Mouse (Mus musculus) megakaryocyte, embryonic 14.5 days (primary cell): ENCODE measurements around the gene Tpst2. TPM values are rescaled to one million over a fixed set of nuclear protein-coding genes. Genes with fewer than 3 reads are reported as not detected.

Experiments
- H3K27me3 ChIP-seq: replicated peaks from 2 replicates; pipeline ENCODE3; 2012; ENCODE audit warnings: inconsistent platforms
- H3K36me3 ChIP-seq: replicated peaks from 2 replicates; pipeline ENCODE3; 2012; ENCODE audit warnings: low read length, inconsistent platforms, mixed read lengths
- H3K4me1 ChIP-seq: 2 replicates; pipeline ENCODE4 v1.6.1; 2012; ENCODE audit warnings: inconsistent platforms
- H3K4me3 ChIP-seq: replicated peaks from 2 replicates; pipeline ENCODE3; 2012; ENCODE audit warnings: moderate library complexity, mild to moderate bottlenecking, inconsistent platforms
- H3K9me3 ChIP-seq: 2 replicates; pipeline ENCODE4 v1.6.1; 2012; ENCODE audit warnings: inconsistent platforms
- FLI1 ChIP-seq: IDR thresholded peaks from 2 replicates; pipeline ENCODE4 v1.6.1; 2012; ENCODE audit warnings: low read length, inconsistent platforms, mixed read lengths
- GATA1 ChIP-seq: IDR thresholded peaks from 3 replicates; pipeline ENCODE4 v1.6.1; 2012; ENCODE audit warnings: mixed read lengths, low read length, inconsistent platforms, borderline replicate concordance
- polyA plus RNA-seq: library from polyadenylated mRNA; stranded (reverse); fragments of >175 nt; gene quantifications from 2 replicates; pipeline ENCODE4 v1.2.3, GENCODE M21; 2012; ENCODE audit warnings: low replicate concordance; ENCODE audit not compliant: insufficient read depth

Gene Tpst2
- polyA plus RNA-seq, 1 experiment = 479 TPM

- TF ChIP-seq GATA1 (no peak), FLI1 (no peak)
- no peaks in the 10 kb centered on the region for H3K27me3 ChIP-seq
- peaks cover 84% of the 10 kb centered on the region for H3K4me1 ChIP-seq
- peaks cover 69% of the 10 kb centered on the region for H3K36me3 ChIP-seq
- no peaks in the 10 kb centered on the region for H3K9me3 ChIP-seq
- peak overlapping the region; percentile 97 for H3K4me3 ChIP-seq
These were observed 4.6 kb downstream of the Tpst2 start for GRCm38 (mm10) chr5:112280863-112281660.

DNA sequence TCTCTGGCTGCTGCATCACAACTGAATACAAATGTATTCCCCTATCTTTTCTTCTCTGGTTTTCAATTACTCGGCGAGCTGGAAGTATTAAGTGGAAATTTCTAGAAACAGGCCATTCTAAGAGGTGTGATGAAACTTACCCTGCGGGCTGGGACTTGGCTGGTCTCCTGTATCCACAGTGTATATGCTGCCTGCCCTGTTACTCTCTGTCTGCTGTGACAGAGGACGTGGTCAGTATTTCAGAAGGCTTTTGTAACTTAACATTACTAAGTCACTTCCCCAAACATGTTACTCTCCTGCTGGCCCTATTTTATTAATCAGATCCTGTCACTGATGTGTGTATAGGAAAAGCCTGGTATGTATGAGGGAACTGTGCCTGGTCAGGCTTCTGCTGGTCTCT lies 5.2 kb downstream of the Tpst2 start:
- no peak for TF ChIP-seq GATA1
- no peak for TF ChIP-seq FLI1
- Histone ChIP-seq H3K4me1 (peaks cover 89% of the 10 kb centered on the region), H3K36me3 (peaks cover 74% of the 10 kb centered on the region), H3K27me3 (no peaks in the 10 kb centered on the region), H3K4me3 (peak overlapping the region; percentile 97), H3K9me3 (no peaks in the 10 kb centered on the region)

GRCm38 (mm10) chr5:112282123-112282779 lies 5.8 kb downstream of the Tpst2 start:
- no peak for TF ChIP-seq GATA1
- TF ChIP-seq FLI1 = no peak
- peaks cover 79% of the 10 kb centered on the region for H3K36me3 ChIP-seq
- H3K4me3 ChIP-seq = peak overlapping the region; percentile 97
- H3K4me1 ChIP-seq = peaks cover 95% of the 10 kb centered on the region
- H3K27me3 ChIP-seq = no peaks in the 10 kb centered on the region
- H3K9me3 ChIP-seq = no peaks in the 10 kb centered on the region

- Histone ChIP-seq H3K27me3 (no peaks in the 10 kb centered on the region), H3K4me3 (peak overlapping the region; percentile 97), H3K4me1 (peaks cover 100% of the 10 kb centered on the region), H3K36me3 (peaks cover 81% of the 10 kb centered on the region), H3K9me3 (no peaks in the 10 kb centered on the region)
- TF ChIP-seq FLI1 (no peak), GATA1 (no peak)
These were observed 6.4 kb downstream of the Tpst2 start for GRCm38 (mm10) chr5:112282780-112283482.

DNA sequence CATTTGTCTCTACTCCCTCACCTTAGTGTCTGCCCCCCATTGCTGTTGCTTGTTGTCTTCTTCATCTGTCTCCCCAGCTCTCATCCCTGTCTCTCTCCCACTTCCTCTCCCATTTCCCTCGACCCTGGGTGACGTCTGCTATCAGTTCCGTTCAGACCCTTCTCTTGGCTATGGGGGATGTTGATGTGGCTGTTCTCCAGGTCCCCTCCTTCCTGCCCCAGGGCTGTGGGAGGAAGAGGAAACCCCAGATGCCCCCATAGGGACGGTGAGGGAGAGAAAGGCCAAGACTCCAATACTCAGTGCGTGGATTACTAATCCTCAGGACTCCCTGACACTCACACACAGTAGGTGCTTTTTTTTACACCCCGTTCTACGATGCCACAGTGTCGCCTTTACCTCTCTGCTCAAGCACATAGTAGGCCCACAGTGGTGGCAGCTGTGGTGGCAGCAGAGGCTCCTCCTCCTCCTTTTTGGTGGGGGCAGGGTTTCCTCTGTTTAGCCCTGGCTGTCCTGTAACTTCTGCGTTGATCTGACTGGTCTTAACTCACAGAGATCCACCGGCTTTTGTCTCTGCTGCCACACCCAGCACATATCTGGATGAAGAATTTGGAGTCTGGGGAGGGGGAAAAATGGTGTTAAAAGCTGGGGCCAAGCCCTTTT lies 7.2 kb downstream of the Tpst2 start:
- Histone ChIP-seq H3K27me3 (no peaks in the 10 kb centered on the region), H3K4me1 (peaks cover 100% of the 10 kb centered on the region), H3K9me3 (no peaks in the 10 kb centered on the region), H3K4me3 (peak overlapping the region; percentile 97), H3K36me3 (peaks cover 81% of the 10 kb centered on the region)
- TF ChIP-seq FLI1 = peak; percentile 98
- peak; percentile 92 for TF ChIP-seq GATA1

GRCm38 (mm10) chr5:112284203-112284582 lies 7.7 kb downstream of the Tpst2 start:
- H3K4me3 ChIP-seq = peak overlapping the region; percentile 97
- H3K27me3 ChIP-seq = no peaks in the 10 kb centered on the region
- peaks cover 78% of the 10 kb centered on the region for H3K36me3 ChIP-seq
- no peak for TF ChIP-seq GATA1
- no peak; the same call in 1 of the 2 replicates for TF ChIP-seq FLI1
- H3K9me3 ChIP-seq = no peaks in the 10 kb centered on the region
- peaks cover 100% of the 10 kb centered on the region for H3K4me1 ChIP-seq

GRCm38 (mm10) chr5:112285548-112286085 lies 9.1 kb downstream of the Tpst2 start:
- Histone ChIP-seq H3K4me3 (peak overlapping the region; percentile 97), H3K4me1 (peaks cover 100% of the 10 kb centered on the region), H3K9me3 (no peaks in the 10 kb centered on the region), H3K27me3 (no peaks in the 10 kb centered on the region), H3K36me3 (peaks cover 81% of the 10 kb centered on the region)
- TF ChIP-seq FLI1 (no peak), GATA1 (no peak)

DNA sequence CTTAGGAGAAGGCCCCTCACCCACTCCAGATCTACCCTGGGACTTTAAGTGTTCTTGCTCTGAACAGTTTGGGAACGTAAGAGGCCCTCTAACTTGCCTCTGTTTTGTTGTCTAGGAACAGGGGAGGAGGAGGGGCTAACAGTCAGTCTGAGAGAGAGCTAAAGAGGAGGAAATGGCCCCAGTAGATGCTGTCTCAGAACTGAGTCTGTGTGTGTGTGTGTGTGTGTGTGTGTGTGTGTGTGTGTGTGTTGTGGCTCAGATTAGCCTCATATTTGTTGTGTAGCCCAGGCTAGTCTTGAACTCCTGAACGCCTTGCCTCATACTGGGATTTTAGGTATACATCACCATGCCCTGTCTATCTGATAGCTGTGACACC lies 10.1 kb downstream of the Tpst2 start:
- no peaks in the 10 kb centered on the region for H3K27me3 ChIP-seq
- TF ChIP-seq FLI1 = no peak
- TF ChIP-seq GATA1 = no peak
- H3K36me3 ChIP-seq = peaks cover 81% of the 10 kb centered on the region
- H3K9me3 ChIP-seq = no peaks in the 10 kb centered on the region
- H3K4me3 ChIP-seq = peak overlapping the region; percentile 83
- peaks cover 100% of the 10 kb centered on the region for H3K4me1 ChIP-seq

DNA sequence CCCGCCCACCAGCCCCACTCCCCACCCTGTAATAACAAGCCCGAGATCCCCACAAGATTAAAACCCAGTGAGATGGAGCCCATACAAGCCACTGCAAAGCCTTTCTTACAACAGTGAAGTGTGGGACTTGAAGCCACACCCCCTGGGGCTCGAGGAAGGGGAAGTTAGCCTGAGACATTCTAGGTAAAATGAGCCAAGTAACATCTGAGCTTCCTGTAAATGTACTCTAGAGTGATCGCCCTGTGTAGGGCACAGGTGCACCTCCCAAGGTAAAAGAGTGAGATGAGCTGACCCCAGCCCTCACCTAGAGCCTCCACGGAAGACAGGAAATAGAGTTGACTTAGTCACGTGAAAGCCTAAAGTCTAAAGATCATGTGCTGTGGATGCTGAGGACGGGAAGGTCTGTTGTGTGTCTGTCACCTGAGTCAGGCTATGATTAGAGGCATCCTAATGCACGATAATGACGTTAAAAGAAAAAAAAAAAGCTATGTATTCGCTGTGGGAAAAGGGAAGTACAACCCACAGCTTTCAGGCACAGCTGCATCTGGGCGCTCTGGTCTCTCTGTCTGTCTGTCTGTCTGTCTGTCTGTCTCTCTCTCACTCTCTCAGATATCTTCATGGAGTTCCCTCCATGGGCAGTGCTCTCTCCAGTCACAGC lies 10.6 kb downstream of the Tpst2 start:
- no peak for TF ChIP-seq FLI1
- TF ChIP-seq GATA1 = no peak
- no peaks in the 10 kb centered on the region for H3K27me3 ChIP-seq
- peaks cover 100% of the 10 kb centered on the region for H3K4me1 ChIP-seq
- peaks cover 81% of the 10 kb centered on the region for H3K36me3 ChIP-seq
- H3K9me3 ChIP-seq = no peaks in the 10 kb centered on the region
- H3K4me3 ChIP-seq = peak overlapping the region; percentile 83
